Mouse (Mus musculus): ENCODE results near the gene Pdf.
A peak's percentile ranks its signal among the peaks of the same experiment; 100 is the strongest.

Pdf gene

GRCm38 (mm10) chr8:107048061-107048941 is at the start of gene Pdf:
Pdf (minus strand) TSS chr8:107048614.
- peak; percentile 84 for DNase-seq (ENCODE audit: low read depth, low spot score)

GRCm38 (mm10) chr8:107096366-107097036 is 48.1 kb upstream of the Pdf start, which contains the start of gene Terf2:
Terf2 (minus strand) TSS chr8:107096547.
- peak; percentile 93 for DNase-seq (ENCODE audit: low read depth, low spot score)

GRCm38 (mm10) chr8:107095717-107096365 is 47.4 kb upstream of the Pdf start:
- no peak for DNase-seq (ENCODE audit: low read depth, low spot score)

- peak; percentile 73 for DNase-seq (ENCODE audit: low read depth, low spot score)
These were observed 42.1 kb upstream of the Pdf start for GRCm38 (mm10) chr8:107090531-107090930.

GRCm38 (mm10) chr8:107088526-107089063 is 40.2 kb upstream of the Pdf start:
- no peak for DNase-seq (ENCODE audit: low read depth, low spot score)

- no peak for DNase-seq (ENCODE audit: low read depth, low spot score)
These were observed 37.6 kb upstream of the Pdf start for GRCm38 (mm10) chr8:107086018-107086417.

- no peak for DNase-seq (ENCODE audit: low read depth, low spot score)
These were observed 36.9 kb upstream of the Pdf start for GRCm38 (mm10) chr8:107085358-107085757.

- no peak for DNase-seq (ENCODE audit: low read depth, low spot score)
These were observed 27.9 kb upstream of the Pdf start for GRCm38 (mm10) chr8:107076239-107076888.

- DNase-seq (ENCODE audit: low read depth, low spot score) = no peak
These were observed 25.7 kb upstream of the Pdf start for GRCm38 (mm10) chr8:107074128-107074527.

- no peak for DNase-seq (ENCODE audit: low read depth, low spot score)
These were observed 25.3 kb upstream of the Pdf start for GRCm38 (mm10) chr8:107073706-107074105.

- no peak for DNase-seq (ENCODE audit: low read depth, low spot score)
These were observed 17.4 kb upstream of the Pdf start, which contains the start of gene Tmed6 for GRCm38 (mm10) chr8:107065511-107066496. Tmed6 (minus strand) TSS chr8:107065644.

- DNase-seq (ENCODE audit: low read depth, low spot score) = no peak
These were observed 14.2 kb upstream of the Pdf start for GRCm38 (mm10) chr8:107062613-107063012.

- peak; percentile 21 for DNase-seq (ENCODE audit: low read depth, low spot score)
These were observed 8.6 kb upstream of the Pdf start for GRCm38 (mm10) chr8:107056973-107057369.

GRCm38 (mm10) chr8:107056076-107056972 is 7.9 kb upstream of the Pdf start, which contains the start of the genes Cog8 and Nip7:
Cog8 (minus strand) TSS chr8:107056689.
Nip7 (plus strand) TSS chr8:107056877.
- peak; percentile 93 for DNase-seq (ENCODE audit: low read depth, low spot score)

GRCm38 (mm10) chr8:107052046-107052445 is 3.6 kb upstream of the Pdf start:
- DNase-seq (ENCODE audit: low read depth, low spot score) = no peak

GRCm38 (mm10) chr8:107049480-107049879 is 1.1 kb upstream of the Pdf start:
- DNase-seq (ENCODE audit: low read depth, low spot score) = no peak

GRCm38 (mm10) chr8:107046976-107047375 is 1.4 kb downstream of the Pdf start:
- no peak for DNase-seq (ENCODE audit: low read depth, low spot score)

- no peak for DNase-seq (ENCODE audit: low read depth, low spot score)
These were observed 2.9 kb downstream of the Pdf start for GRCm38 (mm10) chr8:107045478-107045877.

- no peak for DNase-seq (ENCODE audit: low read depth, low spot score)
These were observed 7.8 kb downstream of the Pdf start for GRCm38 (mm10) chr8:107040632-107041031.

Data from skeletal muscle tissue, adult 2 months (tissue).